Mouse (Mus musculus): ENCODE measurements around the gene Itgb2l.
A peak's percentile ranks its signal among the peaks of the same experiment; 100 is the strongest.

The Itgb2l gene

DNA sequence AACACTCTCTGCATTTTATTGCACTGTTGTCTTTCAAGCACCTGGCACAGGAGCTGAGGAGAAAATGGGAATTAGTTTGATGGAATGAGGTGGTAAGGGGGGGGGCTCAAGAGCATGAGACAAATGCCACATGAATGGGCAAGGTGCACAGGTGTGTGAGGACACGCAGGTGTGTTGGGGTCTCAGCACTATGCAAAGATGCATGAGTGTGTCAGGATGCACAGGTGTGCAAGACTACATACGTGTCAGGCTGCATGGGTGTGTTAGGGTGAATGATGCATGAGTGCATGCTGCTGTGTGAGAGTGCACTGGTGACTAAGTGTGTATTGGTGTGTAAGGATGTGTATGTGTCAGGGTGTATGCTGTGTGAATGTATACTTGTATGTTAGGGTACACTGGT is 18.4 kb downstream of the Itgb2l start:
- DNase-seq: no peak

DNA sequence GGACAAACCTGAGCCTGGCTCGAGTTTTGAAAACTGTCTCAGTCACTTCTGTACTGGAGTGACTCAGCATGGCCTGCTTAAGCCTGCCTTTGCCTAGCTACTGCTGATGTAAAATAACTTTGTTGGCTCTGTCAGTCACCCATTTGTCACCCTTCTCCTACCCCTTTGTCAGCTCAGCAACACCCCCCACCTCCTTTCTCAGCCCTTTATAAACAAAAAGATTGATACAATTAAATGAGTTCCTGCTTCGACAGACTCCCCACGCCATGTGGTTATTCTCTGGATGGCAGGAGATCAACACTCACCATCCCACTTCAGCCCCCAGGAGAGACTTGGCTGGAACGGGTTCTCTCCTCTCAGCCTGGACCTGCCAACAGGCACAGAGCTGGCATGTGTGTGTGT is 35.4 kb downstream of the Itgb2l start:
- DNase-seq: no peak

DNA sequence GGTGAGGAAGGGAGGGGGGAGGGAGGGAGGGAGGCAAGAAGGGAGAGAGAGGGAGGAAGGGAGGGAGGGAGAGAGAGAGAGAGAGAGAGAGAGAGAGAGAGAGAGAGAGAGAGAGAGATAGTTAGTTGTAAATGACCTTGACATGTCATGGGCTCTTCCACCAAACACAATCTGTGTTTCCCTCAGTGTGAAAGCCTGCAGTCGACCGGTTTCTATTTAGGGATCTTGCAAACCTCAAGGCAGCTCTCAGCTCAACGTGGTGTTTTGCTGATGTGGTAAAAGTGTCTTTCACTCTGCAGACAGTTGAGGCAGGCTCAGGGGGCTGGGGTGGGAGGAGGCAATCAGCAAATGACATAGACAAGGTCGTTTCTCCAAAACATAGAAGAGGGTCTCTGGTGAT is 37.1 kb downstream of the Itgb2l start:
- no peak for DNase-seq

DNA sequence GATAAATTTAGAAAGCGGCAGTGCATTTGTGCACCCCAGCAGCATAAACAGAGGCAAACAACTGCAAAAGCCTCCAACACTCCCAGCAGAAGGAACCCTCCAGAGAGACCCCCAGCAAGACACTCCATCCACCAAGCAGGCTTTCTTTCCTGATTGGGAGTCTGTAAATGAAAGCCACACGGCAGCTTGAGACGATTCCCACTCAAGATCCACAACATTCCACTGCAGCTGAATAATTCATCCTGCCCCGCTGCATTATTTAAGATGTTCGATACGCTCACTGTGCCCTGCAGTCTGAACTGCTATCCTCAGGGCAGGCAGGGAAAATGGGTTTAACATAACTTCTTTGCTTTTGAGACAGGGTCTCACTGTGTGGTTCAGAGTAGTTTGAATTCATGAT is 41.1 kb downstream of the Itgb2l start:
- no peak for DNase-seq

DNA sequence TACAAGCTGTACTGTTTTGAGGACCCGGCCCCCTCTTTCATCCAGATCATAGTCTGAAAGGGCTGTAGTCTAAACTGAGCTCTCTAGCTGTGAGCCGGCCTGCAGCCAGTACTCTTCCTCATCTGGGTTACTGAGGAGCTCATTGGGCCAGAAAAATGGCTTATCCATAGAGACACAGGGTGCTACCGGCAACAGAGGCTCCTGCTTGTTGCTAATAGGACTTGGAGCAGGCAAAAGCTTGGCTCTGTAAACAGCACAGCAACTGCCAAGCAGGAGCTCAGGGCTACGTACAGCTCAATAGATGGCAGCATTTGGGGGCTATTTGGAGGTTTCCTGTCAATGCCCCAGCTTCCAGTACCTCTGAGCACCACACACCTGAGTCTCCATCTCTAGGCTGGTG is 43.4 kb downstream of the Itgb2l start:
- DNase-seq: no peak

DNA sequence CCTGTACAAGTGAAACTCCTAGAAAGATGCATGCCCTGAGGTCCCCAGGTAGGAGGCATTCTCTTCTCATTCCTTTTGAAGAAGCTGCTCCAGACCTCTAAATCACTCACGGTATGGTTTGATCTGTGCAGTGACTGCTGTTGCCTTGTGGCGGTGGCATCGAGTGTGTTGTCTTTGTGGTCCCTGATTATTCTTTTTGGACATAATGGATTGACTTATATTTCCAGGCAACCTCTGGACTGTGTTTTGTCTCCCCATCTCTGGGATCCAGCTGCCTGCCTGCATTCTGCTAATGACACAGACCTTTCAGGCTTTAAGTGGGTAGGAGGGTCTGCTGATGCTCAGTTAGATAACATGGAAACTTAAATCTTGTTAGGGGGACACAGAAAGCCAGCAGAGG is 44.6 kb downstream of the Itgb2l start:
- no peak for DNase-seq

DNA sequence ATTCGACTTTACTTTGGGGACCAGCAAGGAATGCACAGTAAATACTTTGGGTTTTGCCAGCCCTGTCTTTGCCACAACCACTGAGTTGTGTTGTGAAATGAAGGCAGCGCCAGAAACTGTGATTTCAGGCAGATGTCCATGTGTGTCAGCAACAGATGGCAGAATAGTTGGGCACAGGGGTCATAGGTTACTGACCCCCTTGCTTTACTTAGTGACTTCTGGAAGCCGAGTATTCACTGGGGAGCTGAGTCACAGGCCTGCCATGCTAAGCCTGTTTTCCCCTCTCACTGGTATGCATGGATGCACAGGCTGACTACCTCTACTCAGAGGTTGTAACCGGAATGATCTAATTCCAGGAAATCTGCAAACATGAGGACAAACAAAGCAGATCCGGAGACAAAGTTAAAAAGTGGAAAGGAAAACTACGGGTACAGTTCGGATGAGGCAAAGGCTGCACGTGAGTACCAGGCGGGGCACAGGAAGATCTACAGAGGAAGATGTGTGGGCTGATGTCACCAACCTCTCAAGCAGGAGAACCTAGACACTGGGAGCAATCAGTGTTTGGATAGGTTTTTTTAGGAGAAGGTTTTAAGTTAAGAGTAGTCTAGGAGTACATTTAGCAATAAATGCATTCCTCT is 47.3 kb downstream of the Itgb2l start:
- no peak for DNase-seq

DNA sequence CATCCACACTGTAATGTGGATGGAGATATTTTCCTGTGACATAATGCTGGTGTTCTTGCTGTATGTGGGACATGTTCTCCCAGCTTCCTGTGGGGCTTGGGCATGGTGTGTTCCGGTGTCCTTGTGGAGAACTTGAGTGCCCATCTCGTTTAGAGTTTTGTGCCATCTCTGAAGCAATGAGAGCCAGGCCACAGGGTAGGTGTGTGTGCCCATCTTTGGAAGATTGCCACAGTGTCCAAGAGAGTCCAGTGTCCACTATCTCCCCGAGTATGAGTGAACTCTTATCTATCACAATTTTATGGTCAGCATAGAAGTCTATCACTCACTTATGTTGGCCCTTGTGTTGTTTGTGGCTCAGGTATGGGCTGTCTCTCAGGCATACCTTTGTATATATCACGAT is 47.9 kb downstream of the Itgb2l start:
- no peak for DNase-seq

DNA sequence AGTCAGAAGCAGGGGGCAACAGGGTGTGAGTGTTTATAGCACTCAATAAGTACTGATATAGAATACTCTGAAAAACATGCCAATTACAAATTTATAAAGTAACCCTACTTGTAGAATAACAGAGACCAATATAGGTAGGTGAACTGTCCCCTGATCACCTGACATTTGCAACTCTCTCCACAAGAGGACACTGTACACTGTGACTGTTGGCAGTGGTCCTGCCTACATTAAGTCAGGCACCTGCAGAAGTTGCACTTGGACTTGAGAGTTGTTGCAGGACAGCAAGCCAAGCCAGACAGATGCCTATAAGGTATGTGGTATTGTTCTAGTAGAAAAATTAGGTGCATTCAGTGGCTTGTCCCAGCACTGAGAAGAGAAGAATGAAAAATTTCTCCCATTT is 52.3 kb downstream of the Itgb2l start:
- DNase-seq: peak; percentile 13

DNA sequence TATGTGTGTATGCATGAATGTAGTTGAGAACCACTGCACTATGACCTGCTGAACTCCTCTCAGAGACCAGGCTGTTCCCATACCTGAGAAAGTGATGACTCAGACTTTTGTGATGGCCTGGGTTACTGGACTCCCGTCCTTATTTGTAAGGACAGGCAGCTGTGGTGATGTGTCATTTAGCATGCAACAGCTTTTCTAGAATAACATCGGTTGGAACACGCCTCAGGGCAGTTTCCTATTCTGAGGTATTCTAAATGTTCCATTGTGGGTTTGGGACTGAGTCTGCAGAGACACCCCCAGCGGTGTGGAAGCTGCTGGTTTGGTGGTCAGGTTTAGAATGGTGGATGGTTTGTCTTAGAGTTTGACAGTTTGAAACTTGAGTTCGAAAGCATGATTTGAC is 54.9 kb downstream of the Itgb2l start:
- DNase-seq: no peak

DNA sequence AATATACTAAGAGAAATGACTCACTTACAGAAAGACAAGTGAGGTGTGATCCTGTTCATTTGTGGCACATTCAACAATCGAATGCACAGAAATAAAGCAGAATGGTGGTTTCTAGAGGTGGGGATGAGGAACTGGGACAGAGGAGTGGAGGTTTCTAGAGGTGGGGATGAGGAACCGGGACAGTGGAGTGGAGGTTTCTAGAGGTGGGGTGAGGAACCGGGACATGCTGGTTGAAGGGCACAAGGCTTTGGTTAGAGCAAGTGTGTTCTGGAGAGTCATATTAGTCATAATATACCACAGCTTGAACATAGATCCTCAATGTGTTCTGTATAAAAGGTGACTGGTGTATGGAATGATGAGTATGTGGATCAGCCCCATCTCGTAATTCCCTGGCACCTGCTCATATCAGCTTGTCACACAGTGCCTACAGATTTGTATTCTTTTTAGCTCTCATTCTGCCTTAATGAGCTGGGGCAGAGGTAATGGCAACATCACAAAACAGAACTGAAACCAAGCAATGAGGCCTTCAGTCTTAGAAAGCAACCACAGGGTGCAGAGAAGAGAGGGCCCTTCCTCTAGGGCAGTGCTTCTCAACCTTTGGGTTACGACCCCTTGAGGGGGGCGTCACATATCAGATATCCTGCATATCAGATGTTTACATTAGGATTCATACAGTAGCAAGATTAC is 55.6 kb downstream of the Itgb2l start:
- DNase-seq: no peak

DNA sequence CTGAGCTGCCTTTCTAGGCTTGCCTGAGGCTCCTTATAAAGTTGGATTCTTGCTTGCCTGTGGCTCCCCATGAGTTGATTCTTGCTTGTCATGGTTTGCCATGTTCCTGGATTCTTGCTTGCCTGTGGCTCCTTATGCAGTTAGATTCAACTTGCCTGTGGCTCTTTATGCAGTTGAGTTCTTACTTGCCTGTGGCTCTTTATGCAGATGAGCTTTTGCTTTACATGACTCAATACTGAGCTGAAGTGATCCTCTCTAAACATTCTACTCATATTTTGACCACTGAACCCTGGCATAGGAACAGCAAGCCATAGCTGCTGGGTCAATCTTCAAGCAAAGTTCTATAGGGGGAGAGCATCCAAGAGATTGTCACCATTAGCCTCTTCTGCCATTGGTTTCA is 58.7 kb downstream of the Itgb2l start:
- DNase-seq: no peak

DNA sequence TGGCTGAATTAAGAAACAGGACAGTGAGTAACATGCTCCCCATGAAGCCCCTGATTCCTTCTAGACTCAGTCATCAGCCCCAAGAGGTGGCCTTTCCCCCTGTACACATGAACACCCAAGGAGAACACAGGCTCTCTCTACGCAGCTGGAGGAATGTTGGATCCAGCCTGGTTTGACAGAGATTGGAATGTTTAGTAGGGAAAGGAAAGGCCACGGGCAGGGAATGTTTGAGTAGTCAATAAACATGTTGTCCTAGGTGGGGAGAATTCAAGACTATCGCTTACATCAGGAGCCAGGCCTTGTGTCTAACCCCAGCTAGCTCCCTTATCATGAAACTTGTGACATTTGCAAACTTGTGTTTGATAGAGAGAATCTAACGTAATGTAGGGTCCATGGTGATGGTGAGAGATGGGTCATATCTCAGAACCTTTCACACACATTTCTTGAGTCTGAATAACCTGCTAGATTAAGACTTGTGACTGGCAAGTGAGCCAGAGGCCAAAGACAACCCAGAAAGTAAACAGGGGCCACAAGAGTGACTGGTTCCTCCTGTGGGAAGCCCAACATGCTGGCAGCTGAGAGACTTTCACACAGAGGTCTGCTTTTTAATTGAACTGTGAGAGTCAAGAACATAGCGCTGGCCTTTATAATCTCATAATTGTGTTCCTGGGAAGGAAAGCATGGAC is 60.8 kb downstream of the Itgb2l start:
- DNase-seq: no peak

DNA sequence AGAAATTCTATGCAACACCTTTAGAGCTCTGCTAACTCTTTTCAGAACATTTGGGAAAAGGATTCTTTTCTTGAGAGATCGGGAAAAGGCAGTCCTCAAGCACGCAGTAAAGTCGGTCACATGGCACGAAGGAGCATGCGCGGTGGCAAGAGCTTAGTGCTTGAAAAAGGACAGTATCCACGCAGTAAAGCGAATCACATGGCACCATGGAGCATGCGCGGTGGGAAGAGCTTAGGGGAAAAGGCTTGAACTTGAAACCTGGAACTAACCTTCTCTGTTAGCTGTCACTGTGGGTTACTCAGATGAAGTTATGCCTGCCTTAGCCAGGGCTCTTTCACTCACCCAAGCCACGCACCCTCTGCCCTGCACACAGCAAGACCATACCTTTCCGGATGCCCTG is 62.0 kb downstream of the Itgb2l start:
- DNase-seq: no peak

DNA sequence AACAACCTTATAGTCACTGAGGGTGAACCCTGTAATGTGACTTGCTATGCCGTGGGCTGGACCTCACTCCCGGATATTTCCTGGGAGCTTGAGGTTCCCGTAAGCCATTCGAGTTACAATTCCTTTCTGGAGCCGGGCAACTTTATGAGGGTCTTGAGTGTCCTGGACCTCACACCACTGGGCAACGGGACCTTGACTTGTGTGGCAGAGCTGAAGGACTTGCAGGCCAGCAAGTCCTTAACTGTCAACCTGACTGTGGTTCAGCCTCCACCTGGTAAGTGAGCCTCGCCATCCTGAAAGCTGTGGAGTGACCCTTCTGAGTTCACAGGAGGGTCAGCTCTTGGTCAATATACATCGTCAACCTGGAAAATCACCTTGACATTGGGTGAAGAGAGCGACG is 65.3 kb downstream of the Itgb2l start:
- no peak for DNase-seq

DNA sequence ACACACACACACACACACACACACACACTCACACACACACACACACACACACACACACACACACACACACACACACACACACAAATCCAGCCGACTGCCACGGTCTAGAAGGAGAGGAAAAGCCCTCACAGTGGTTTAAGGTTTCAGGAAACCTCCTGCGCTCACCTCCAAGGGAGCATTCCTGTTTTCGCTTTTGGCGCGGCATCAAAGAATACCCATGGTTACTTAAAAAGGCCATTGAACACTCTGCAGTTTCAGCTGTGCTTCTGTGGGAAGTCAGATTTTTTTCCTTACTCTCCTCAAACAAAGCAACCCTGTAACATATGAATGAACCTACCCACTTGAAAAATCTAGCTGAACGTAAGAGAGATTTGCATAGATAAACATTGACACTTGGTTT is 67.1 kb downstream of the Itgb2l start:
- peak; percentile 71 for DNase-seq

DNA sequence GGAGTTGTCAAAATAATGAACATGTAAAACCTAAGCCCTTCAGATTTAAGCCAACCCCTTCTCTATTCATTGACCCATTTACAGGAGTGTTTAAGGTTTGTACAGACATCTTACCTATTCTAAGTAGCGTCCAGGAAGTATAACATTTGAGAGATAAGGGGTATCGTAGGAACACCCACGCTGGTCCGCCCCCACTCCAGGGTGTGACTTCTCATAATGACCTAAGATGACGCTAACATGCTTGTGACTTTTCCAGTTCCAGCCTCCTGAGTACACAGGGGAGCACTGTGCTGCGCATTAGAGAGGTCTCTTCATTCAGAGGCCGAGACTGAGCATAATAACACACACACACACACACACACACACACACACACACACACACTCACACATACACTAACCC is 67.9 kb downstream of the Itgb2l start:
- no peak for DNase-seq

DNA sequence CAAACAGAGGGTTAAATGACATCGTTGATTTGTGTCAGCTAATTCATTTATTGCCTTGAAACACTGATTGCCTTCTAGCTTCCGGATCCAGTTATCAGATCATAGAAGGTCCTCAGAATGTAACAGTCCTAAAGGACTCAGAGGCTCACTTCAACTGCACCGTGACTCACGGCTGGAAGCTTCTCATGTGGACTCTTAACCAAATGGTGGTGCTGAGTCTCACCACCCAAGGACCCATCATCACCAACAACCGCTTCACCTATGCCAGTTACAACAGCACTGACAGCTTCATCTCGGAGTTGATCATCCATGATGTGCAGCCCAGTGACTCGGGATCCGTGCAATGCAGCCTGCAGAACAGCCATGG is 70.7 kb downstream of the Itgb2l start:
- no peak for DNase-seq
